Mouse (Mus musculus) cerebellum, adult 9-11 months (tissue): ENCODE measurements around the gene Rcc1.
"Not testable (repeated sequence)": the region's sequence is repeated elsewhere in the genome, so short reads cannot be mapped to it uniquely, and the experiment has no call there.

Source experiments
- DNase-seq: peaks from one replicate; pipeline ENCODE4 v3.0.0; 2022

Rcc1 gene

GRCm38 (mm10) chr4:132311209-132311608 lies 42.2 kb downstream of the Rcc1 start:
- DNase-seq: no peak

DNA sequence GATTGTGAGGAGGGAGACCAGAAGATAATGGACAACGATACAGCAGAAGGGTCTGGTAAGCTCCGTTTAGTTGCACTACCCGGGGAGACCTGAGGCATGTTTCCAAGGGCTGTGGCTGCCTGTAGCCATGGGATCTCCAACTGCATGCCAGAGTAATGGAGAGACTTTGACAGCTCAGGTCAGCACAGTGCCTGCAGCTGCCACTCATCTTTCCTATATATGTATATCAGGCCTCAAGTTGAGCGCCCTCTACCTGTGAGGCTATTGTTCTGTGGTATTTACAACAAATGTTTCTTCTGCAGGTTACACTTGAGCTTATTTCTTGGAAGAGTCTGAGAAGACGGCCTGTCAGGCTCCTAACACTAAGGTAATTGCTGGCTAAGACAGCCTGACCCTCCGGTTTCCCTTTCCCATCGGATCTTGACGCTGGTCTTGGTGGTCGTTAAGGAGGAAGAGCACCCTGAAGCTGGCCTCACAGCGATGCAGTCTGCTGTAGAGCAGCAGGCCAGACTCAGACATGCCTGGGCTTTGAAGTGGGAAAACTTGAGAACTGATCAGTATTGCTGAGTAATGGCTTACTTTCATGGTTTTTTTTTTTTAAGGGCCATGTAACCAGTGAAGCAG lies 43.4 kb downstream of the Rcc1 start:
- peak; percentile 54 for DNase-seq

- no peak for DNase-seq
Measured at GRCm38 (mm10) chr4:132309140-132309848, 44.1 kb downstream of the Rcc1 start.

DNA sequence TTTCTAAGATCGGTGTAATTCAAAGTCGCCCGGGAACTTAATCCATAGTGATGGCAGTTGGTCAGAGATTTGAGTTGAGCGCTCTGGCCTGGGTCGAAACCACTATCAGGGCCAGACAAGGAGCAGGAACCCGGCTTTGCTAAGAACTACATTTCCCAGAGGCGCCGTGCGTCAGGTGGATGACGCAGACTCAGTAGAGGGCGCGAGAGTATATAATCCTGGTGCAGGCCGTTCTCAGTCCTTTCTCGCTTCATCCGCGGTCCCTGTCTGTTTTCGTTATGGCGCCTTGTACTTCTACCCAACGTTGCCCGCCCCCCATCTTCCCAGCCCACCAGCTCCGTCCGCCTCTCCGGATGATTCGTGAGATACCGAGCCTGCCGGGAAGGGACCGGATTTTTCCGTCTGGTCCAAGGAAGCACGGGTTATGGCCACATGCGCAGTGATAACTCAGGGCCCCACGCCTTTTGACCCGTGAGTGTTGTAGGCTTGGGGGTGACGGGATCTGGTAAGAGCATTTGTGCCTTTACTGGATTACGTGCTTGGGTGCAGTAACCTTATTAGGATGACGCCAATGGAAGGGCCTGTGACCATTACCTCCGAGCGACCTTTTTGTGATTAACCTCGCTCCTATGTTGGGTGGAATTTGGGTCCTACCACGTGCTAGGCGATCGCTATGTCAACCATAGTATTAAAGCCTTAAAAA lies 44.8 kb downstream of the Rcc1 start:
- peak; percentile 93 for DNase-seq

- DNase-seq: no peak
Measured at GRCm38 (mm10) chr4:132306004-132306403, 47.4 kb downstream of the Rcc1 start.

DNA sequence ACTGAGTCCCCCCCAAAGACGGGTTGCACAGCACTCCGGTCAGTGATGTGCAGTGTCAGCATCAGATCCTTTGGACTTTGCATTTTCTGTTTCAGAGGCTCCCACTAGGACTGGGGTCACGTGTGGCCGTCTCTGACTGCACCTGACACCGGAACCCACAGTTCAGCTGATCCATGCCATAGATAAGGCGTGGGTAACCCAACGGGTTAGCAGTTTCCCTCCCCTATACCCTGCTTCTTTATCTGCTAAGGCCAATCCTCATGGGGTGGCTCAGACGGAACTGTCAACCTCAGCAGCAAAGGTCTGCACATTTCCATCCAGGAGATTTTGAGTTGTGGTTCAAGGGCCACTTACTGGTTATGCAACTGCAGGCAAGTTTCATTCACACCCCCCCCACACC lies 48.1 kb downstream of the Rcc1 start:
- DNase-seq: no peak

GRCm38 (mm10) chr4:132303484-132303883 lies 49.9 kb downstream of the Rcc1 start:
- not testable (repeated sequence) for DNase-seq

GRCm38 (mm10) chr4:132302939-132303479 lies 50.4 kb downstream of the Rcc1 start, which contains the start of gene Rab42:
Gene Rab42 (minus strand): TSS chr4:132303385.
- DNase-seq: peak; percentile 45

DNA sequence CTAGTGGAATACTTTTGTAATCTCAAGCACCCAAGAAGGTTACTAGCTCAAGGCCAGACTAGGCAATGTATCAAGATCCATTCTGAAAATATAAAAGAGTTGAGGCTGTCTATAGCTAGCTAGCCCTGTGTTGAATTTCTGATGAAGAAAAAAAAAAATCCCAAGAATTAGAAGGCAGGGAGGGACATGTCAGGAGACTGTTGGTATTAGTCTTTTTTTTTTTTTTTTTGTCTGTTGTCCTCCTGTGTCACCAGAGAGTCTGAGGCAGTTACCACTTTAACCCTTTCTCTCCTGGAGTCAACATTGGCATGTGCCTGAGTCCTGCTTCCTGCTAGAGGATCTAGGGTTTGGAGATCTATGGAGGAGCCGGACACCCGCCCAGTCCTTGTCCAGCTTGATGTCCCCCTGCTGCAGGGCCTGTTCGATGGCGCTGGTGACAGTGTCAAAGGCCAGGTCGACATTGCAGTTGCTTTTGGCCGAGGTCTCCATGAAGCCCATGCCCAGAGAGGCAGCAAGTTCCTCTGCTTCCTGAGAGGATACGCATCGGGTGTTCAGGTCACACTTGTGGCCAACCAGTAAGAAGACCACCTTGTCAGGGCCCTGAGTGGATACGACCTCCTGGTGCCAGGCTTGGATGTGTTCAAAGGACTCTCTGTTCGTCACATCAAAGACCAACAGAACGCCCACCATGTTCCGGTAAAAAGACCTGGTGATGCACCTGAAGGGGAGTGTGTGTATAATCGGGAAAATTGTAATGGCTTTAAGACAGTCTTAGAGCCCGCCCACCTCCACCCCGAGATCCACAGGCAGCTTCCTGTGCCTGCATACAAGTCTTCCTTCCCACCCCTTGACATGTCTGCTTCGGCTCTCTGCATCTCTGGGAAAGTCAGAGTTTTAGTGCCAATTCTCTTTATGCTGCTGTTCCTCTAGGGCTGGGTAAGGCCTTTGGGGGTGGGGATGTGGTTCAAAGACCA lies 51.2 kb downstream of the Rcc1 start:
- no peak for DNase-seq

- no peak for DNase-seq
Measured at GRCm38 (mm10) chr4:132301486-132301885, 51.9 kb downstream of the Rcc1 start.

DNA sequence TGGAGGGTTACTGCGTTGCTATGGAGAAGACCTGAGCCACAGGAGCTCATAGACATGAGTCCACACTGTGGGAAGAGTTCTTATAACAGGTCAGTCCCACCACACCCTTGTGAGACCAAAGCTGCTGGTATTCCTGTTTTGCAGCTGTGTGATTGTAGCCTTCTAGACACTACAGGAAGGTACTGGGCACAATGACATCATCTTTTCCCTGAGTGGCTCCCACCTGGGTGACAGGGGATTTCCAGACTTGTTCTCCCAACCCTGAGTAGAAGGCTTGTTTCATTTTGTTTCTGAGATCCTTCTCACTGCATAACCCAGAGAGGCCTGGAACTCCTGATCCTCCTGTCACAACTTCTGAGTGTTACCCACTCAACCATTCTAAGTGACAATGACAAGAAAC lies 53.6 kb downstream of the Rcc1 start:
- no peak for DNase-seq

- DNase-seq: no peak
Measured at GRCm38 (mm10) chr4:132295696-132296390, 57.6 kb downstream of the Rcc1 start.

DNA sequence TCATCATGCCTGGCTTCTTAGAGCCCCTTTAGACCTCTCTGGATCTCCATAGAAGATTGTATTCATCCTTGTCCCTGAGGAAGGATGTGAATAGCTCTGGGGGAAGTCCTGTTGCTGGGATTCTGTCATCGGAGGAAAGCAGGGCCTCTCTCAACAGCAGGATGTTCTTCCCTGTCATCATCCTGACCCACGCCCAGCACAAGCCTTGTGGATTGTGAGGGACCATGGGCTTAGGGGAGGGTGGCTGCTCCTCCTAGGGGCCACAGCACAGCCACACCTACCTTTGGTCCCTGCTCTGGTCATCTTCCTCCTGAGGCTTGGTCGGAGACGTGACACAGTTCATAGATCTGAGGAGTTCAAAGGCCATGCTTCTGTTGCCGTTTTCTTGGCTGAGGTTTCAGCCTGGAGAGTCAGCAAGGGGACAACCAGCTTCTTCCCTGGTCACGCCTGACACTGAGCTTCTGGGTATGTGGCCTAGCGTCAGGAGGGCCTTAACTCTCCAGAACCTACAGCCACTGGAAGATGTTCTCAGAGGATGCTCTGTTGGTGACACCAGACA lies 59.6 kb downstream of the Rcc1 start:
- DNase-seq: no peak

- DNase-seq: no peak
Measured at GRCm38 (mm10) chr4:132292988-132293387, 60.4 kb downstream of the Rcc1 start.

GRCm38 (mm10) chr4:132291624-132292335 lies 61.6 kb downstream of the Rcc1 start:
- DNase-seq: no peak

GRCm38 (mm10) chr4:132291056-132291455 lies 62.3 kb downstream of the Rcc1 start:
- DNase-seq: no peak

DNA sequence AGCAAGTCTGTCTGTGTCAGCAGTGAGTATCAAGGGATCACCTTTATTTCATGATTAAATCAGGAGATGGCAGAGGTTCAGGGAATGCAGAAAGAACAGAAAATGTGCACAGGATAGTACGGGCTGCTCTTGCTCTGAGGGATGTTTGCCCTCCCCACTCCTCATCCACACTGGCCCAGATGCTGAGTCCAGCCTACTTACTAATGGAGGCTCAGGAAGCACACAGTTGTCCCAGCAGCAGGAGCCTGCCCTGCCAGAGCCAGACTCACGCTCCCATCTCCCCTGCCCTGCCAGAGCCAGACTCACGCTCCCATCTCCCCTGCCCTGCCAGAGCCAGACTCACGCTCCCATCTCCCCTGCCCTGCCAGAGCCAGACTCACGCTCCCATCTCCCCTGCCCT lies 64.6 kb downstream of the Rcc1 start:
- not testable (repeated sequence) for DNase-seq
